Mouse (Mus musculus) small intestine, adult 2 months (tissue): ENCODE data around the gene Rasal1.

Experiments
- CTCF ChIP-seq: fragments of 200-500 bp; IDR thresholded peaks from 2 replicates; pipeline ENCODE4 v1.5.1; 2012; ENCODE audit warnings: low read depth, mild to moderate bottlenecking, control low read depth, inconsistent platforms, low read length, moderate library complexity, mixed read lengths; ENCODE audit not compliant: insufficient replicate concordance, insufficient read length; ENCODE audit errors: extremely low read depth
- POLR2A ChIP-seq: fragments of 200-500 bp; IDR thresholded peaks from 2 replicates; pipeline ENCODE4 v1.6.1; 2012; ENCODE audit warnings: low read depth, mild to moderate bottlenecking, control low read depth, inconsistent platforms, low read length, moderate library complexity

- TF ChIP-seq CTCF, result no peak
- TF ChIP-seq POLR2A, result no peak
These were observed 64.1 kb downstream of the Rasal1 start for GRCm38 (mm10) chr5:120712721-120713120.
